Mouse (Mus musculus) ES-Bruce4 (cell line): ENCODE measurements at regions not wholly inside any gene's neighbourhood (a gene's known extent, or its start where the extent isn't known, plus 50 kb on each side); places are given as distances from the start of the nearest gene placed in this dataset.

ENCODE experiments used
- CTCF ChIP-seq: IDR thresholded peaks from one replicate; pipeline ENCODE4 v1.8.1; 2011; ENCODE audit warnings: low read depth, low read length
- EP300 ChIP-seq: IDR thresholded peaks from 2 replicates; pipeline ENCODE4 v1.6.1; 2011; ENCODE audit warnings: low read depth, low read length; ENCODE audit not compliant: insufficient read depth

- no peak for TF ChIP-seq CTCF
- no peak for TF ChIP-seq EP300
These were observed 155.4 kb upstream of the Zc3h12c start for GRCm38 (mm10) chr9:52323757-52324156.
